Mouse (Mus musculus) forebrain, embryonic 14.5 days (tissue): ENCODE measurements around the gene Acbd4. TPM values are rescaled to one million over a fixed set of nuclear protein-coding genes. Genes with fewer than 3 reads are reported as not detected.

Experiments
- ATAC-seq: fragments of 200-750 bp; cut with Nextera tagmentation; 2 replicates; pipeline ENCODE4 v1.8.0; 2017; ENCODE audit warnings: mild to moderate bottlenecking, moderate library complexity
- DNase-seq: peaks from one replicate; pipeline ENCODE4 v3.0.0-alpha.2; 2015; ENCODE audit warnings: low spot score
- H3K27ac ChIP-seq: fragments of 300-500 bp; sonication (generic); 2 replicates; pipeline ENCODE4 v1.5.1; 2014; ENCODE audit warnings: low read depth, mild to moderate bottlenecking, control low read depth, low read length, moderate library complexity
- H3K27me3 ChIP-seq: fragments of 300-500 bp; sonication (generic); replicated peaks from 2 replicates; pipeline ENCODE4 v1.6.1; 2014; ENCODE audit warnings: low read length, control low read depth, mixed read lengths; ENCODE audit not compliant: control insufficient read depth, insufficient read depth
- H3K36me3 ChIP-seq: fragments of 300-500 bp; sonication (generic); 2 replicates; pipeline ENCODE4 v1.6.1; 2014; ENCODE audit warnings: low read length, control low read depth; ENCODE audit not compliant: control insufficient read depth, insufficient read depth
- H3K4me1 ChIP-seq: fragments of 300-500 bp; sonication (generic); 2 replicates; pipeline ENCODE4 v1.6.1; 2014; ENCODE audit warnings: antibody characterized with exemption, low read length, control low read depth; ENCODE audit not compliant: control insufficient read depth, insufficient read depth
- H3K4me2 ChIP-seq: fragments of 300-500 bp; sonication (generic); 2 replicates; pipeline ENCODE4 v1.6.1; 2014; ENCODE audit warnings: mild to moderate bottlenecking, control low read depth, low read length
- H3K4me3 ChIP-seq: fragments of 300-500 bp; sonication (generic); 2 replicates; pipeline ENCODE4 v1.5.1; 2014; ENCODE audit warnings: low read depth, low read length, control low read depth
- H3K9ac ChIP-seq: fragments of 300-500 bp; sonication (generic); 2 replicates; pipeline ENCODE4 v1.6.1; 2014; ENCODE audit warnings: mild to moderate bottlenecking, low read length, control low read depth, moderate library complexity
- H3K9me3 ChIP-seq: fragments of 300-500 bp; sonication (generic); replicated peaks from 2 replicates; pipeline ENCODE4 v1.6.1; 2016; ENCODE audit warnings: low read length, control low read depth, mixed read lengths; ENCODE audit not compliant: control insufficient read depth
- WGBS: fragments of 180-500 bp; shearing (Covaris S2); extraction: QIAGEN DNeasy Blood & Tissue Kit; methylation state at CpG from one replicate; pipeline ENCODE4 v1.1.7; 2014; 5-methylcytosine and 5-hydroxymethylcytosine counted together
- polyA plus RNA-seq: library from polyadenylated mRNA; unstranded; fragments of >200 nt; fragmentation: Nextera tagmentation; extraction: Ambion mirVana; gene quantifications from 2 replicates; pipeline ENCODE4 v1.2.1, GENCODE M21; 2014

The Acbd4 gene
- polyA plus RNA-seq, 1 experiment from 2014 or later, result 11.8 TPM

- Histone ChIP-seq H3K4me1 (peaks cover 21% of the 10 kb centered on the region), H3K4me3 (peak overlapping the region; percentile 94), H3K9ac (peak overlapping the region; percentile 100), H3K4me2 (peak overlapping the region; percentile 94), H3K36me3 (peaks cover 5% of the 10 kb centered on the region; the same call in 1 of the 2 replicates), H3K27me3 (no peaks in the 10 kb centered on the region), H3K27ac (peak overlapping the region; percentile 98), H3K9me3 (no peaks in the 10 kb centered on the region)
- DNase-seq, result peak; percentile 100
- under 1% methylated on average over 55 of the region's 58 CpGs for WGBS
- peak; percentile 96 for ATAC-seq
Observed at GRCm38 (mm10) chr11:103132576-103133455, 31.3 kb downstream of the Acbd4 start.

- 53% methylated on average over 6 of the region's 6 CpGs for WGBS
- H3K4me2 ChIP-seq, result peak overlapping the region; percentile 49
- peaks cover 5% of the 10 kb centered on the region; the same call in 1 of the 2 replicates for H3K36me3 ChIP-seq
- H3K4me1 ChIP-seq, result peaks cover 21% of the 10 kb centered on the region
- no peaks in the 10 kb centered on the region for H3K9me3 ChIP-seq
- no peak for ATAC-seq
- peak overlapping the region; percentile 56; the same call in 1 of the 2 replicates for H3K27ac ChIP-seq
- peak overlapping the region; percentile 23 for H3K4me3 ChIP-seq
- no peaks in the 10 kb centered on the region for H3K27me3 ChIP-seq
- no peak for DNase-seq
- H3K9ac ChIP-seq, result peak overlapping the region; percentile 62
Observed at GRCm38 (mm10) chr11:103133456-103134185, 32.1 kb downstream of the Acbd4 start.

- H3K27ac ChIP-seq, result no peak overlapping the region
- H3K36me3 ChIP-seq, result peaks cover 9% of the 10 kb centered on the region; the same call in 1 of the 2 replicates
- ATAC-seq (no peak), DNase-seq (no peak)
- WGBS, result 85% methylated on average over 3 of the region's 3 CpGs
- no peak overlapping the region for H3K4me3 ChIP-seq
- 0 out of 2 replicates have a peak overlapping the region, but pooled peaks have one; percentile 62 for H3K9ac ChIP-seq
- H3K4me1 ChIP-seq, result peaks cover 21% of the 10 kb centered on the region
- peak overlapping the region; percentile 49; the same call in 1 of the 2 replicates for H3K4me2 ChIP-seq
- H3K27me3 ChIP-seq, result no peaks in the 10 kb centered on the region
- H3K9me3 ChIP-seq, result no peaks in the 10 kb centered on the region
Observed at GRCm38 (mm10) chr11:103134221-103134620, 32.7 kb downstream of the Acbd4 start.

GRCm38 (mm10) chr11:103136039-103136577, 34.6 kb downstream of the Acbd4 start:
- no peak for DNase-seq
- H3K4me1 ChIP-seq, result peaks cover 13% of the 10 kb centered on the region
- peaks cover 13% of the 10 kb centered on the region; the same call in 1 of the 2 replicates for H3K36me3 ChIP-seq
- H3K27ac ChIP-seq, result no peak overlapping the region
- 92% methylated on average over 8 of the region's 8 CpGs for WGBS
- H3K27me3 ChIP-seq, result no peaks in the 10 kb centered on the region
- no peak overlapping the region for H3K4me2 ChIP-seq
- H3K4me3 ChIP-seq, result no peak overlapping the region
- H3K9ac ChIP-seq, result no peak overlapping the region
- no peak for ATAC-seq
- H3K9me3 ChIP-seq, result no peaks in the 10 kb centered on the region

GRCm38 (mm10) chr11:103139951-103140762, 38.7 kb downstream of the Acbd4 start:
- ATAC-seq, result no peak
- WGBS, result 85% methylated on average over 14 of the region's 14 CpGs
- Histone ChIP-seq H3K27me3 (no peaks in the 10 kb centered on the region), H3K27ac (no peak overlapping the region; the same call in 1 of the 2 replicates), H3K4me2 (no peak overlapping the region), H3K9ac (no peak overlapping the region), H3K4me1 (peaks cover 9% of the 10 kb centered on the region), H3K36me3 (peaks cover 13% of the 10 kb centered on the region; the same call in 1 of the 2 replicates), H3K9me3 (no peaks in the 10 kb centered on the region), H3K4me3 (no peak overlapping the region)
- no peak for DNase-seq

- no peak overlapping the region for H3K27ac ChIP-seq
- H3K9ac ChIP-seq, result no peak overlapping the region
- WGBS, result 60% methylated on average over 6 of the region's 6 CpGs
Observed at GRCm38 (mm10) chr11:103140763-103141100, 39.2 kb downstream of the Acbd4 start.

GRCm38 (mm10) chr11:103141101-103141943, 39.8 kb downstream of the Acbd4 start:
- Histone ChIP-seq H3K4me3 (no peak overlapping the region), H3K4me2 (peak overlapping the region; percentile 51; the same call in 1 of the 2 replicates), H3K27me3 (no peaks in the 10 kb centered on the region), H3K9ac (peak overlapping the region; percentile 32; the same call in 1 of the 2 replicates), H3K36me3 (peaks cover 13% of the 10 kb centered on the region; the same call in 1 of the 2 replicates), H3K4me1 (peaks cover 9% of the 10 kb centered on the region), H3K27ac (peak overlapping the region; percentile 92; the same call in 1 of the 2 replicates), H3K9me3 (no peaks in the 10 kb centered on the region)
- 43% methylated on average over 10 of the region's 11 CpGs for WGBS
- DNase-seq, result no peak
- ATAC-seq, result no peak

More at GRCm38 (mm10) chr11:103140763-103141100, 39.2 kb downstream of the Acbd4 start:
- Histone ChIP-seq H3K4me1 (peaks cover 9% of the 10 kb centered on the region), H3K36me3 (peaks cover 13% of the 10 kb centered on the region; the same call in 1 of the 2 replicates), H3K9me3 (no peaks in the 10 kb centered on the region), H3K27me3 (no peaks in the 10 kb centered on the region), H3K4me3 (no peak overlapping the region), H3K4me2 (no peak overlapping the region)
- DNase-seq, result no peak
- ATAC-seq, result no peak
